Mouse (Mus musculus): Measurements from ENCODE around the gene Omp. TPM values are rescaled to one million over a fixed set of nuclear protein-coding genes. Genes with fewer than 3 reads are reported as not detected.

Omp gene
- polyA plus RNA-seq (2012; fragmentation: generic; extraction: Trizol), result 0.35 TPM

- Histone ChIP-seq H3K36me3 (ENCODE audit: control insufficient read depth, insufficient read depth) (no peaks in the 10 kb centered on the region), H3K27me3 (ENCODE audit: control insufficient read depth, insufficient read depth, insufficient read length) (peaks cover 14% of the 10 kb centered on the region), H3K79me2 (ENCODE audit: control insufficient read depth, insufficient read depth) (no peaks in the 10 kb centered on the region), H3ac (ENCODE audit: control insufficient read depth, insufficient read length) (no peak within 1 kb of the TSS), H3K4me2 (ENCODE audit: low read depth) (peak within 1 kb of the TSS; percentile 30), H3K4me3 (no peak within 1 kb of the TSS)
- TF ChIP-seq POLR2A (IDR thresholded peaks at IDR 0.05; ENCODE audit: insufficient read length, low read depth) (no peak), POLR2AphosphoS2 (IDR thresholded peaks at IDR 0.05; ENCODE audit: insufficient read length, low read depth) (no peak), E2F4 (IDR thresholded peaks at IDR 0.05; ENCODE audit: insufficient read depth) (no peak), CEBPB (IDR thresholded peaks at IDR 0.05; ENCODE audit: insufficient read depth, poor library complexity, severe bottlenecking) (no peak), TCF3 (IDR thresholded peaks at IDR 0.05; ENCODE audit: insufficient read length, low read depth) (no peak), MYOD1 (IDR thresholded peaks at IDR 0.05; ENCODE audit: control insufficient read depth in 1 of 3, insufficient read length in 2 of 3, low read depth in 2 of 3) (no peak), USF1 (IDR thresholded peaks at IDR 0.05; ENCODE audit: low read depth) (no peak), TCF12 (IDR thresholded peaks at IDR 0.05; ENCODE audit: insufficient read depth, poor library complexity, severe bottlenecking) (no peak), SRF (IDR thresholded peaks at IDR 0.05; ENCODE audit: control insufficient read depth, insufficient read length, low read depth) (no peak), MAX (IDR thresholded peaks at IDR 0.05; ENCODE audit: low read depth) (no peak), MYOG (IDR thresholded peaks at IDR 0.05; ENCODE audit: control insufficient read depth in 1 of 3, insufficient read depth in 1 of 3, insufficient read length in 2 of 3, low read depth in 2 of 3) (no peak), REST (IDR thresholded peaks at IDR 0.05; ENCODE audit: insufficient read depth, insufficient read length) (no peak)
Measured at GRCm38 (mm10) chr7:98145402-98145801, at the start of gene Omp. Gene Omp (minus strand): TSS chr7:98145502.

DNA sequence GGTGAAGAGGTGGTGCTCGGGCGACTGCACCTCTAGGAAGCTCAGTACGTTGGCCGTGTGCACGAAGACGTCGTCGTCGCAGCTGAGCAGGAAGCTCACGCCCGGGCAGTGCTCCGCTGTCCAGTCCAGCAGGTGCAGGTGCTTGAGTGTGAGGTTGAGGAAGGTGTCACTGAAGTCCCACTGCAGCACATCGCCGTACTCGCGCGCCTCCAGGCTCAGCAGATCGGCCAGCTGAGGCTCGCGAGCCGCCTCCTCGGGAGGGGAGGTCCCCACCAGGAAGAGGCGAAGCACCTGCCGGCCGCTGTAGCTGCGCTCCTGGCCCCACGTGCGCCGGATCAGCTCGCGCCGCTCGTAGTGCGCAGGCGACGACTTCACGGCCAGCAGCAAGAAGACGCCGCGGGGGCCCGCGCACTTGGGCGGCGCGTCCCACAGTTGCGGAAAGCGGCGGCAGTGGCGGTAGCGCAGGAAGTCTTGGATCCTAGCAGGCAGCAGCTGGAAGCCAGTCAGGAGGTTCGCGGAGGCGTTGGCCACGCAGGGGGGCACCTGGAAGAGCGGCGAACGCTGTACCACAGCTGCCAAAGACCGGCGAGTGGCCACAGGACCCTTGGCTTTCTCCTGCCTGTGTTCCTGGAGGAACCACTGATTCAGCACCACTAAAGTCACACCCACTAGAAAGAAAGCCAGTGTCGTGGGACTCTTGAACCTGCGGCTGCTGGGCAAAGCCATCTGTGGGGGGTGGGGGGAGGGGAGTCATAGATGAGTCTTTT lies 48.9 kb upstream of the Omp start:
- no peaks in the 10 kb centered on the region for H3K36me3 ChIP-seq (ENCODE audit: control insufficient read depth, insufficient read depth)
- H3K4me3 ChIP-seq, result no peak overlapping the region
- no peaks in the 10 kb centered on the region for H3K79me2 ChIP-seq (ENCODE audit: control insufficient read depth, insufficient read depth)
- no peak overlapping the region for H3K4me2 ChIP-seq (ENCODE audit: low read depth)
- TF ChIP-seq E2F4 (IDR thresholded peaks at IDR 0.05; ENCODE audit: insufficient read depth), result no peak
- no peak for TF ChIP-seq POLR2A (IDR thresholded peaks at IDR 0.05; ENCODE audit: insufficient read length, low read depth)
- no peak for TF ChIP-seq MYOD1 (IDR thresholded peaks at IDR 0.05; ENCODE audit: control insufficient read depth in 1 of 3, insufficient read length in 2 of 3, low read depth in 2 of 3)
- no peak for TF ChIP-seq TCF12 (IDR thresholded peaks at IDR 0.05; ENCODE audit: insufficient read depth, poor library complexity, severe bottlenecking)
- H3K27me3 ChIP-seq (ENCODE audit: control insufficient read depth, insufficient read depth, insufficient read length), result peaks cover 25% of the 10 kb centered on the region
- no peak overlapping the region for H3ac ChIP-seq (ENCODE audit: control insufficient read depth, insufficient read length)

DNA sequence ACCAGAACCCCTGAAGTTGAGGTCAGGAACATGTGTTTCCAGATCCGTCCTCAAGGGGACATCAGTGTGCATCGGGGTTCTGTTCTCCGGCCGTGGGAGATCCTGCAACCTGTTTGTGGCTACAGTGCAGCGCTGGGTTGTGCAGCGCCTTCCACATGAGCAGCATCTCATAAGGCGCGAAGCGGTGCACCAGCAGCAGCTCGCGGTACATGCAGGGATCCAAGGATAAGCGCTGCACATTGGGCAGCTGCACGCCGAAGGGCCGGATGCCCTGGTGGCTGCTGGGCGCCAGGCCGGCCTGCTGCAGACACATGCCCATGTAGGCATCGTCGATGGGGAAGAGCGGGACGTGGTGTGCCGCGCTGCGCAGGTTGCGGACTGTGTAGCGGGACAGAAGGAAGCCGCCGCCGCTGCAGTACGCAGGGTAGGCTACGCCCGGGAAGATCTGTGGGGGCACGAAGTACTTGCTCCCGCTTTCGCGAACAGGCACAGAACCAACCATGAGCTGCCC lies 48.3 kb upstream of the Omp start:
- Histone ChIP-seq H3ac (ENCODE audit: control insufficient read depth, insufficient read length) (no peak overlapping the region), H3K27me3 (ENCODE audit: control insufficient read depth, insufficient read depth, insufficient read length) (peaks cover 25% of the 10 kb centered on the region), H3K4me3 (no peak overlapping the region), H3K4me2 (ENCODE audit: low read depth) (no peak overlapping the region), H3K36me3 (ENCODE audit: control insufficient read depth, insufficient read depth) (no peaks in the 10 kb centered on the region), H3K79me2 (ENCODE audit: control insufficient read depth, insufficient read depth) (no peaks in the 10 kb centered on the region)
- TF ChIP-seq POLR2A (IDR thresholded peaks at IDR 0.05; ENCODE audit: insufficient read length, low read depth) (no peak), MAX (IDR thresholded peaks at IDR 0.05; ENCODE audit: low read depth) (no peak), CEBPB (IDR thresholded peaks at IDR 0.05; ENCODE audit: insufficient read depth, poor library complexity, severe bottlenecking) (no peak)

DNA sequence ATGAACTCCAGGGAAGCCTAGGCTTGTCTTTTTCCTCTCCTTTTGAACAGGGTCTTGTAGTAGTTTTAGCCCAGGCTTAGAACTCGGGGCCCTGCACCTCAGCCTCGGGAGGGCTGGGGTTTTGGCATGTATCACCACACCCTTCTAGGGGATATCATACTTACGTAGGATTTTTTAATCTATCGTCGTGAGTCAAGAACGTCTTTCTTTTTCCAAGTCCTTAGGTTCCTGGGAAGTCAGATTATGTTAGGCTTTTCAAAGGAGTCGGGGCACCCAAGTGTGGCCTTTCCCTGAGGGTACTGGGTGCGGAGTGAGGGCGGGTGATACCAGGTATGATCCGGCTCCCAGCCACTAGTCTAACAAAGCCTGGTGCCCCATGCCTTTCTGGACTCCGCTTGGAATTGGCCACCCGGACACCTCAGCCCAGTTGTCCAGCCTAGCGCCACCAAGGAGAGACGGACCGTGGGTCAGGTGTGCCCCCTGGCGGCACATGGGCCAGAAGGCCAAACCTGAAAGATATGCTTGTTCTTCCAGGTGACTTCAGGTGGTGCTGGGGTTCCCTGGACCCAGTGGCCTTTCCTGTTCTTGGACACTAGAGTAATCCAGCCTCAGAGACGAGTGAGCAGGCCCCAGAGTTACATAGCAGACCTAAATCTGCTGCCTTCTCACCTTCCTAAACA lies 46.4 kb upstream of the Omp start:
- Histone ChIP-seq H3K27me3 (ENCODE audit: control insufficient read depth, insufficient read depth, insufficient read length) (peaks cover 25% of the 10 kb centered on the region), H3K4me2 (ENCODE audit: low read depth) (no peak overlapping the region), H3ac (ENCODE audit: control insufficient read depth, insufficient read length) (no peak overlapping the region), H3K4me3 (no peak overlapping the region), H3K36me3 (ENCODE audit: control insufficient read depth, insufficient read depth) (no peaks in the 10 kb centered on the region), H3K79me2 (ENCODE audit: control insufficient read depth, insufficient read depth) (no peaks in the 10 kb centered on the region)
- TF ChIP-seq REST (IDR thresholded peaks at IDR 0.05; ENCODE audit: insufficient read depth, insufficient read length), result no peak
- TF ChIP-seq TCF3 (IDR thresholded peaks at IDR 0.05; ENCODE audit: insufficient read length, low read depth), result no peak
- TF ChIP-seq TCF12 (IDR thresholded peaks at IDR 0.05; ENCODE audit: insufficient read depth, poor library complexity, severe bottlenecking), result no peak
- no peak for TF ChIP-seq USF1 (IDR thresholded peaks at IDR 0.05; ENCODE audit: low read depth)
- TF ChIP-seq POLR2A (IDR thresholded peaks at IDR 0.05; ENCODE audit: insufficient read length, low read depth), result no peak
- no peak for TF ChIP-seq POLR2AphosphoS2 (IDR thresholded peaks at IDR 0.05; ENCODE audit: insufficient read length, low read depth)
- no peak for TF ChIP-seq CEBPB (IDR thresholded peaks at IDR 0.05; ENCODE audit: insufficient read depth, poor library complexity, severe bottlenecking)
- TF ChIP-seq E2F4 (IDR thresholded peaks at IDR 0.05; ENCODE audit: insufficient read depth), result no peak

DNA sequence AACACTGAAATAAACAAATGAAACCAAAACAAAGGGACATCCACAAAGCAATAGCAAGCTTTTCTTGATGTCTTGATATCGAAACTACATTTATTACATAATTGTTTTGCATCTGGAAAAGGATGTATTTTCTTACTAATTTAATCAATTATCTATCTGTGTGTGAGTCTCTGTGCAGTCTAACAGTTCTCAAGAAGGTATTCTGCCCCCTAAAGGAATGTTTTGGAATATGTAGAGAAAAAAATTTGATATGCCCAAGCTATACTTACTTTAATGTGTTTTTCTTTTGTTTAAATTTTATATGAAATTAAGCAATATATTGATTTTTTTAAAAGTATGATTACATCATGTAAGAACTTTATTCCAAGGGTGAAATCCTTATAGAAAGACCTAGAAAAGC lies 45.3 kb upstream of the Omp start:
- Histone ChIP-seq H3ac (ENCODE audit: control insufficient read depth, insufficient read length) (no peak overlapping the region), H3K4me3 (no peak overlapping the region), H3K27me3 (ENCODE audit: control insufficient read depth, insufficient read depth, insufficient read length) (peaks cover 23% of the 10 kb centered on the region), H3K4me2 (ENCODE audit: low read depth) (no peak overlapping the region), H3K36me3 (ENCODE audit: control insufficient read depth, insufficient read depth) (no peaks in the 10 kb centered on the region), H3K79me2 (ENCODE audit: control insufficient read depth, insufficient read depth) (no peaks in the 10 kb centered on the region)
- TF ChIP-seq MYOG (IDR thresholded peaks at IDR 0.05; ENCODE audit: control insufficient read depth in 1 of 3, insufficient read depth in 1 of 3, insufficient read length in 2 of 3, low read depth in 2 of 3), result no peak
- TF ChIP-seq USF1 (IDR thresholded peaks at IDR 0.05; ENCODE audit: low read depth), result no peak
- TF ChIP-seq POLR2A (IDR thresholded peaks at IDR 0.05; ENCODE audit: insufficient read length, low read depth), result no peak

All from myocyte (in vitro differentiated cells).